Mouse (Mus musculus) kidney, adult 18-20 months (tissue): ENCODE results near the gene Clpp.

Experiments
- DNase-seq: peaks from one replicate; pipeline ENCODE4 v3.0.0; 2021

The Clpp gene

DNA sequence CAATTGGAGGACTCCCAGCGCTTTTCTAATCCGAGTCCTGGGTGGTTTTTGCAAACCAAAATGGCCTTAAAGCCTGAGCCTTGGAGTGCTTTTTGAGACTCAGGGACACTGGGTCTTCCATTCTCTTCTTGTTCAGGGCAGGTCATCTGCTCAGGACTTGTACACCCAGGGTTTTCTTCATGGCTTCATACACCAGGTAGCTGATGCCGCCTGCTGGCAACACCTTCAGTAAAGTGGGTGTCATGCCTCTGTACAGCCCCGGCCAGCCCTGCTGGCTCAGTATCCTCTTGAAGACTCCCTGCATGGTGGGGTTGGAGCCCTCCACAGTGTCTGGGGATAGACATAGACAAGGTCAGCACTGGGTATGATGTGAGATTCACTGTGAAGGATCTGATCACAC lies 42.7 kb downstream of the Clpp start:
- no peak for DNase-seq

DNA sequence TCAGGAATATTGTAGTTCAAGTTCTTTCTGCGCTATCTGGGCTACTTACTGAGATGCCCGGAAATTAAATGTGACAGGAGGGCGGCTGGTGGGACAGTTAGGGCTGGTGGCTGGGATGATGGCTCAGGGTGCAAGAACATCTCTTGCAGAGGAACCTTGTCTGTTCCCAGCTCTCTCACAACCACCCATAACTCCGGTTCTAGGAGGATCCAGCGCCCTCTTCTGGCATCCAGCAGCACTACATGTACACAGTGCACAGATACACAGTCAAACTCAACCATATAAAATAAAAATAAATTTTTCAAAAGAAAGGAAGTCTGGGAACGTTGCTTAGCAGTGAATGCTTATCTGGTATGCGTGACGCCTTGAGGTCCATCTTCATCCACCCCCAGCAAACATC lies 48.9 kb downstream of the Clpp start:
- DNase-seq: no peak

DNA sequence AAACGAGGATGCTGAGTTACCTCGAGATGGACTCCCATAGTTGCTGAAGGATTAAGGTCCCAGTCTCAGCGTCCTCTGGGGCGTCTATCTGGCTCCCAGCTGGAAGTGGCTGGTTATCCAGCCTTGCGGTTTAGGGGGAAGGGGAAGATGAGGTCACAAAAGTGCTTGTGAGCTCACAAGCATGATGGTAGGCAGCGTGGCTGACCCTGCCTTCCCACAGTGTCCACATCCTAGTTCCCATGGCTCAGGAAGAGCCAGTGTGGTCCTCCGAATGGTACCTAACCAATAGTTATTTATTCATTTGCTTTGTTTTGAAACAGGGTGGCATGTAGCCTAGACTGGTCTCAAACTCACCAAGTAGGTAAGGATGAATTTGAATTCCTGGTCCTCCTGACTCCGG lies 51.4 kb downstream of the Clpp start, which contains the start of gene Slc25a41:
TSS of gene Slc25a41 (minus strand) at position 101 of the 400 bp plus-strand sequence.
- no peak for DNase-seq
